Mouse (Mus musculus) CH12.LX (cell line): ENCODE data around the gene C5ar1.

ENCODE experiments used
- CTCF ChIP-seq, 2 experiments: IDR thresholded peaks in 1 of 2; conservative IDR thresholded peaks in 1 of 2; 2 replicates each; pipeline ENCODE4 v1.5.1; 2011 to 2012; ENCODE audit warnings: low read depth in 2 of 2, low read length in 2 of 2, improper control_type of control experiment in 1 of 2, inconsistent platforms in 1 of 2, mild to moderate bottlenecking in 1 of 2, moderate library complexity in 1 of 2
- ELF1 ChIP-seq: IDR thresholded peaks from 2 replicates; pipeline ENCODE4 v1.6.1; 2014; ENCODE audit warnings: low read depth, mild to moderate bottlenecking, inconsistent platforms, low read length, improper control_type of control experiment
- EP300 ChIP-seq: IDR thresholded peaks from 2 replicates; pipeline ENCODE4 v1.6.1; 2011; ENCODE audit warnings: low read length, improper control_type of control experiment
- MAFK ChIP-seq: IDR thresholded peaks from 2 replicates; pipeline ENCODE4 v1.6.1; 2011; ENCODE audit warnings: low read length, improper control_type of control experiment; ENCODE audit not compliant: insufficient replicate concordance
- MAX ChIP-seq: IDR thresholded peaks from 2 replicates; pipeline ENCODE4 v1.6.1; 2011; ENCODE audit warnings: low read length, improper control_type of control experiment
- NELFE ChIP-seq: IDR thresholded peaks from 2 replicates; pipeline ENCODE4 v1.6.1; 2011; ENCODE audit warnings: low read depth, low read length, improper control_type of control experiment
- SIN3A ChIP-seq: IDR thresholded peaks from 2 replicates; pipeline ENCODE4 v1.6.1; 2012; ENCODE audit warnings: low read length, improper control_type of control experiment, inconsistent platforms
- USF2 ChIP-seq: conservative IDR thresholded peaks from 2 replicates; pipeline ENCODE4 v1.6.1; 2011; ENCODE audit warnings: low read depth, low read length, improper control_type of control experiment
- ZMIZ1 ChIP-seq: IDR thresholded peaks from 2 replicates; pipeline ENCODE4 v1.6.1; 2012; ENCODE audit warnings: low read depth, mild to moderate bottlenecking, inconsistent platforms, low read length, improper control_type of control experiment
- ZNF384 ChIP-seq: IDR thresholded peaks from 2 replicates; pipeline ENCODE4 v1.6.1; 2012; ENCODE audit warnings: low read depth, low read length, improper control_type of control experiment, inconsistent platforms

- no peak for TF ChIP-seq NELFE
- no peak for TF ChIP-seq ZMIZ1
- TF ChIP-seq MAFK: no peak
- no peak for TF ChIP-seq MAX
- no peak for TF ChIP-seq EP300
- TF ChIP-seq USF2: no peak
- TF ChIP-seq ZNF384: no peak
- no peak for TF ChIP-seq CTCF (conservative IDR thresholded peaks at IDR 0.05 in 1 of 2, IDR thresholded peaks at IDR 0.05 in 1 of 2; ENCODE audit: low read depth in 2 of 2, low read length in 2 of 2)
- TF ChIP-seq SIN3A: no peak
- no peak for TF ChIP-seq ELF1
These were observed 1.8 kb upstream of the C5ar1 start for GRCm38 (mm10) chr7:16261097-16261496.
